Mouse (Mus musculus) brain, embryonic 18.5 days (tissue): ENCODE measurements around the gene Atxn7.
"Not testable (repeated sequence)": the region's sequence is repeated elsewhere in the genome, so short reads cannot be mapped to it uniquely, and the experiment has no call there.

Source experiments
- DNase-seq: peaks from one replicate; pipeline ENCODE4 v3.0.0-alpha.2; 2012; ENCODE audit warnings: low read depth, low spot score

Gene Atxn7

GRCm38 (mm10) chr14:13961401-13962112 lies at the start of gene Atxn7, which contains the start of gene Thoc7:
Atxn7 (plus strand) TSS chr14:13961440.
Thoc7 (minus strand) TSS chr14:13961852.
- DNase-seq, result no peak

GRCm38 (mm10) chr14:13914387-13915082 lies 46.7 kb upstream of the Atxn7 start, which contains the start of gene Gm281:
Gm281 (minus strand) TSS chr14:13914478.
- no peak for DNase-seq

DNA sequence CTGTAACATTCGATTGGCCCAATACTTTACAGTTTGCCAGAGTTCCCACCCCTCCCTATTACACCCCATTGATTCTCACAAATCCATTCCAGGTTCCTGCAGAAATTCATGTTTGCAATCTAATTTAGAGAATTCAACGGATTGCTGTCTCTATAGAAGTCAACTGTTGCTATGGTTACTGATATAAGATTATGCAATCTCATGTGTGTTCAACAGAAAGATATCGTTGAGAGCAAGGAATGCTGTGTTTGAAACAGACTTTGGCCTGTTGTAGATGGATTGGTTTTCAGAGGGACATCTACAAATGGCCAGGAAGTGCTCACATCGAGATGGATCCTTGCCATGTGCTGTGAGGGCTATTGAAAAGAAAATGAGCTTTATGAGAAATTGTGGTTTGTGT lies 46.0 kb upstream of the Atxn7 start:
- no peak for DNase-seq

DNA sequence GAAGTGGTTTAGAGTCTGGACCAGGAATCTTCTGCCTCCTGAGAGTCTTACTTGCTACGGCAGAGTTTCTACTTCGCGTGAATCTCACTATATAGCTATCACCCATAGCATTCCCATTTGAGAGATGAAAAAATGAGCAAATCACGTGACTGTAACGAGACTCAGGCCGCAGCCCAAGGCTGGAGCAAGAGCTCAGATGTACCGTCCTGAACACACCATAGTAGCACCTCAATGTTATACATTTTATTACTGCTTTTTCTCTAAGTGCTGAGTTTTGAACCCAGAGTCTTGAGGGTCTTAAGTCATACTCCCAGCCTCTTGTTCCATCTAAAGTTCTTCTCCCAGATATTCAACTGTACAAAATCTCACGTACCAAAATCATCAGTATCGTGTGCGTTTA lies 44.0 kb upstream of the Atxn7 start:
- no peak for DNase-seq

- DNase-seq, result peak; percentile 59
Observed at GRCm38 (mm10) chr14:13917630-13918029, 43.6 kb upstream of the Atxn7 start.

GRCm38 (mm10) chr14:13933290-13934051 lies 27.8 kb upstream of the Atxn7 start:
- DNase-seq, result no peak

DNA sequence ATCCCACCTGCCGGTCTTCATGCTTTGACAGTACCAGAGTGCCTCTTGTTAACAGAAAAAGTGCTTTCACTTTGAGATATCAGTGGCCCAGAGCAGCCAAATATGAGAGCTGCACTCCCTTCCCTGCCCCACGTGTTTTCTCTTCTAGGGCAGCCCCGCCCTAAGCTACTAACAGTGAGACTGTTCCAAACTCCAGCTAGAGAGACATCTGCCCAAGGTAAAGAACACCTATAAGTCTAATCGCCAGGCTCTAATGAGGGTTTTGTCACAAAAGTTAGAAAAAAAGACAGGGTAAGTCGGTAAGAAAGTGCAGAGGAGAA lies 27.2 kb upstream of the Atxn7 start:
- DNase-seq, result no peak

- no peak for DNase-seq
Observed at GRCm38 (mm10) chr14:13944686-13945085, 16.6 kb upstream of the Atxn7 start.

GRCm38 (mm10) chr14:13948345-13948744 lies 12.9 kb upstream of the Atxn7 start:
- DNase-seq, result no peak

- no peak for DNase-seq
Observed at GRCm38 (mm10) chr14:13950401-13950800, 10.8 kb upstream of the Atxn7 start.

DNA sequence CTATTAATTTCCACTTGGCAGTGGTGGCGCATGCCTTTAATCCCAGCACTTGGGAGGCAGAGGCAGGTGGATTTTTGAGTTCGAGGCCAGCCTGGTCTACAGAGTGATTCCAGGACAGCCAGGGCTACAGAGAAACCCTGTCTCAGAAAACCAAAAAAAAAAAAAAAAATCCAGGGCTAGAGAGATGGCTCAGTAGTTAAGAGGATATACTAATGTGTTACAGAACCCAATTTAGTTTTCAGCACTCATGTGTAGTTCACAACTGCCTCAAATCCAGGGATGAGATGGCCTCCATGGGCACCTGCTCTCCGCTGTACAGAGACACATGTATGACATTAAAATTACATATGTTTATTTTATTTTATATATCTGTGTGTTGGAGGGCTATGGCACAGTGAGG lies 9.1 kb upstream of the Atxn7 start:
- DNase-seq, result not testable (repeated sequence)

DNA sequence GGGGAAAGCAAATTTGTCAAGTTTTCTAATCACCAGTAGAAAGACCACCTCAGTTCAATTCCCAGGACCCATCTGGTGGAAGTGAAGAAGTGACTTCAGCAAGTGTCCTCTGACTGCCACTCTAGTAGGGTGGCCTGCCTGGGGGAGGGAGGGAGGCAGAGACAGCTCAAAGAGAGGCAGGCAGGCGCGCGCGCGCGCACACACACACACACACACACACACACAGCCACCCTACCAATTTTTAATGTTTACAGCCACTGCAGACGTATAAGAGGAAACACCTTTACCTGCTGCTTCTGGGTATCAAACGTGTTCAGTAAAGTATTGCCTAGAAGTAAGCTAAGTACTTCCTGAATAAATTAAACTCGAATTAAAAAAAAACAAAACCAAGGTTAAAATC lies 1.2 kb upstream of the Atxn7 start:
- no peak for DNase-seq

GRCm38 (mm10) chr14:13960482-13961325 lies 536 bp upstream of the Atxn7 start:
- DNase-seq, result no peak

GRCm38 (mm10) chr14:13962476-13962875 lies 1.2 kb downstream of the Atxn7 start:
- no peak for DNase-seq

DNA sequence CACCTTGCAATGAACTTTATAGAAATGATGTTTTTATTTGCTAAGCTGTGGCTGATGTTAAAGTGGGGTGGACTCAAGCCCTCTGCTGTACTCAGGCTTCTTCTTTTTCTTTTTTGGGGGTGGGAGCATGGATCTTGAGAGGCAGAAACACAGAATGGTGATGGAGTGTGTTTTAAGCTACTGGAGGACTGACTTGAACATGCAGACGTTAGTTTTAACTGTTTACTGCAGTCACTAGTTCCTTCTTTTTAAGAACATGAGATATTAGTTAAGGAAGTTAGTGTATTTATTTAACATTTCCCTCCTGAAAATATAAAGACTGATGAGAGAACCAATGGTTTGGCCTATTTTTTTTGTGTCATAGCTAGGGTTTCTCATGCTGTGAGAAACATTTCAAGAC lies 2.3 kb downstream of the Atxn7 start:
- DNase-seq, result no peak

DNA sequence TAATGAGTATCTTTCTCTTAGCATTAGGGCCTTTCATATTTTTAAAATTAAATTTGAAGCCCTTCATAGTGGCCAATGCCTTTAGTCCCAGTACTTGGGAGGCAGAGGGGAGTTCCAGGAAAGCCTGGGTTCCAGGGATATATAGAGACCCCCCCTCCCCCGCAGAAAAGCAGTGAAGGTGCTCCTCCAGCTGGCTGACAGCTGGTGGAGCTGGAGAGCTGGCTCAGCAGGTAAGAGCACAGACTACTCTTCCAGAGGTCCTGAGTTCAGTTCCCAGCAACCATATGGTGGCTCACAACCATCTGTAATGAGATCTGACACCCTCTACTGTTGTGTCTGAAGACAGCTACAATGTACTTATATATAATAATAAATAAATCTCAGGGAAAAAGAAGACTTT lies 6.4 kb downstream of the Atxn7 start:
- DNase-seq, result no peak

- DNase-seq, result no peak
Observed at GRCm38 (mm10) chr14:13968476-13968875, 7.2 kb downstream of the Atxn7 start.

DNA sequence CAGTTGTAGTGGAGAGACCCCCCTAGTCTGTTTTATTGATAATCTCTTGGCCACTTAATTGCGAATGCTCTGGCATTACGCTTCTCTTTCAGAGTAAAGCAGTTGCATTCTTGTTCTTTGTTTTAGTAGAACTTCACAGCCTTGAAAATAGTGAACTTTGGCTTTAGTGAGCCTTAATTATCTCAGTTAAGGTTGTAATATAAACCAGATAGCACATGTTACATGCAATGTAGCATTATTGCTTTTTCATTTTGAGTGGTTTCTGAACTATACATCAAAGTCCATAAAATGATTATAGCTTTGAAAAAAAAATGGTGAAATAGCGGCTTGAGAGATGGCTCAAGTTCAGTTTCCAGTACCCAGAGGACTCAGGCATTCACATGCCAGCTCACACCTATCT lies 9.3 kb downstream of the Atxn7 start:
- no peak for DNase-seq

DNA sequence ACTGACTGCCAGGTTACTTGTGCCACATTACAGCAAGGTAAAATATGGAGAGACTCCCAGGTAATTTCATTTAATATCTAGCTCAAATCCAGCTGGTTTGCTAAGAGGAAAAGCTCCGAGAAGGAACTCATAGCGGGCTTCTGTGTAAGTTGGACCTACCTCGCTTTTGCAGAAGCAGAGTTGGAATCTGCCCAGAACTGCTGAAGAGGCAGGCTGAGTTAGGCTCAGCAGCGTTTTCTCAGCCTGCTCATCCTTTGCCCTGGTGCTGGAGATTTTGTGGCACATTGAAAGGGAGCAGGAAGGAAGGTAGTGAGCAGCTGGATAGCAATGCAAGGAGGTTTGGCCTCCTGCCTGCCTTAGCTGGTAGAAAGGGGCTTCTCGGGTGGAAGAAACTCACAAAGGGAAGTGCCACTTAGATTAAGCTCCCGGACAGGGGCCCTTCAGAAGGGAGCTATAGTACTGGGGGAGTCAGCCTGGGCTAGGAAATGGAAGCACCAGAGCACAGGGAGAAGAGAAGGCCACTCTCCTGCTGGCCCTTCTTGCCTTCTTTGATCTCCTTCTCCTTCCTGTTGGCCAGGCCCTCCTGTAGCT lies 10.5 kb downstream of the Atxn7 start:
- no peak for DNase-seq

GRCm38 (mm10) chr14:13977498-13977897 lies 16.3 kb downstream of the Atxn7 start:
- no peak for DNase-seq

- no peak for DNase-seq
Observed at GRCm38 (mm10) chr14:13981286-13981685, 20.0 kb downstream of the Atxn7 start.
